Mouse (Mus musculus) cerebellum, adult 8-10 months (tissue): ENCODE results near the gene Rsph4a.
"Not testable (repeated sequence)": the region's sequence is repeated elsewhere in the genome, so short reads cannot be mapped to it uniquely, and the experiment has no call there.

ENCODE experiments used
- DNase-seq: peaks from one replicate; pipeline ENCODE4 v3.0.0; 2022

Gene Rsph4a

GRCm38 (mm10) chr10:33904530-33905481, at the start of gene Rsph4a:
TSS of gene Rsph4a (plus strand) at chr10:33905111.
- DNase-seq, result no peak

GRCm38 (mm10) chr10:33857421-33857820, 47.5 kb upstream of the Rsph4a start, which contains the start of gene Sult3a1:
TSS of gene Sult3a1 (plus strand) at chr10:33857721.
- DNase-seq, result no peak

DNA sequence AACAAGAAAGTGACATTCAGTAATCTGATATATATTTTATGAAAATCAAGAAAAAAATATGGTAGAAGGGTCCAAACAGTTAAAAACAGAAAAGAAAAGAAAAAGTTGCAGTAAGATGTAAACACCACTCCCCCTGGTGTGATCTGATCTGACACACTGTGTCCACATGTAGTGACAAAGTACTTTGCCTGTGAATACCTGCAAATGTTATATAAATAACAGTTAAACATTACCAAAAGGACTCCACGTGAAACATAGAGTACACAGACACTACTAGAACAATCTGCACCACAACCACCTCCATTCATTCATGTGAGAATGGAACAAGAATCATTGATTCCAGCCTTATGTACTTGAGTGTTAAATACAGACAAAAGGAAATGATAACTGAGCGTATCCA, 38.9 kb upstream of the Rsph4a start:
- DNase-seq, result no peak

DNA sequence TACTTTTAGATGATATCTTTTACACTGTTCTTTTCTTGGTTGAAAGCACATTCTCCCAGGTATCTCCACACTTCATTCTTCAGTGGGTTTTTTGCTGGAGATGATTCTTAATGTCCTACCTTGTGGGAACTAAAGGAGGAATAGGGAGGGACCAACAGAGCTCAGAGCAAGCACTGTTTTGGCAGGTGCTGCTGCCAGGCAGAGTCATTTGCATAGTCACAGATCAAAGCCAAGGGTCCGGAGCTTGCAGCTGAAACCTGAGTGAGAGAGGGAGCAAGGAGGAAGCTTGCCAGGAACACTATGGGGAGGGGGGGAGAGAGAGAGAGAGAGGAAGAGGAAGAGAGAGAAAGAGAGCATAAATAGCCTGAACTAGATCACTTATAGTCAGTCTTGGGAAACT, 34.5 kb upstream of the Rsph4a start:
- no peak for DNase-seq

- no peak for DNase-seq
Measured at GRCm38 (mm10) chr10:33872672-33873398, 32.1 kb upstream of the Rsph4a start.

DNA sequence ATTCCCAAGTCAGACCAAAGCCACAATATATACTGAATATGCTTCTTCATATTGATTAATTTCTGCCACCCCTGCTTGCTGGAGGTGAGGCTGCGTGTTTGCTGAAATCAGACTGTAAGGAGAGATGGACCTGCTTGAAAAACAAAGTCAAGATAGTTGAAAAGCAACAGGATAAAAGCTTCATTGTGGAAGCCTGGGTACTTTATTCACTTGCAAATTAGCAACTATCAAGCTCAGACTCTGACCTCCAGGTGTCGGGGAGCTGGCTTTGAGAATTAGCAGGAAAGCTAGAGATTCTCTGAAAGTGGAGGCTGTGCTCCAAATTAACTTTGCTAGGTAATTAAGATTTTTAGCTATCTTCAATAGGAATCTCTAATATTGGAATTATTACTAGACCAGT, 22.5 kb upstream of the Rsph4a start:
- DNase-seq, result not testable (repeated sequence)

DNA sequence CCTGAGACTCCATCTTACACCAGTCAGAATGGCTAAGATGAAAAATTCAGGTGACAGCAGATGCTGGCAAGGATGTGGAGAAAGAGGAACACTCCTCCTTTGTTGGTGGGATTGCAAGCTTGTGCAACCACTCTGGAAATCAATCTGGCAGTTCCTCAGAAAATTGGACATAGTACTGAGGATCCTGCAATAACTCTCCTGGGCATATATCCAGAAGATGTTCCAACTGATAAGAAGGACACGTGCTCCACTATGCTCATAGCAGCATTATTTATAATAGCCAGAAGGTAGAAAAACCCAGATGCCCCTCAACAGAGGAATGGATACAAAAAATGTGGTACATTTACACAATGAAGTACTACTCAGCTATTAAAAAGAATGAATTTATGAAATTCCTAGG, 3.4 kb upstream of the Rsph4a start:
- DNase-seq, result not testable (repeated sequence)

GRCm38 (mm10) chr10:33905489-33905888, 578 bp downstream of the Rsph4a start:
- no peak for DNase-seq

DNA sequence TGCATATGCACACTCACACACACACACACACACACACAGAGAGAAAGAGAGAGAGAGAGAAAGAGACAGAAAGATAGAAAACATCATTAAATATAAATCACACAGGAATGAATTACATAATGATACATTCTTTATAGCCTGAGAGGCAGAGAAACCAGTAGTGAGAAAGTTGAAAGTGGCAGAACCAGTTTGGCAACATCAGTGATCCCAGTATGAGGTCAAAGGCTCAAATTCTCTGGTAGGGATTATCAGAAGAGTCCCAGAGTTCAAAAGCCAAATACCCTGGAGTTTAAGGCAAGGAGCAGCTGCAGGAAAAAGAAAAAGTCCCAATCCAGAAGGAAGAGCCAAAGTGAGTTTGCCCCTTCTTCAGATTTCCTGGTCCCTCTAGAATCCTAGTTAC, 35.8 kb downstream of the Rsph4a start:
- no peak for DNase-seq

GRCm38 (mm10) chr10:33945390-33945789, 40.5 kb downstream of the Rsph4a start:
- no peak for DNase-seq

- no peak for DNase-seq
Measured at GRCm38 (mm10) chr10:33946336-33946735, 41.4 kb downstream of the Rsph4a start.

- peak; percentile 69 for DNase-seq
Measured at GRCm38 (mm10) chr10:33950803-33951583, 46.1 kb downstream of the Rsph4a start, which contains the start of gene Zup1. TSS of gene Zup1 (minus strand) at chr10:33951269.

GRCm38 (mm10) chr10:33952509-33952908, 47.6 kb downstream of the Rsph4a start:
- DNase-seq, result no peak
